Mouse (Mus musculus) heart, embryonic 11.5 days (tissue): ENCODE measurements at regions not wholly inside any gene's neighbourhood (a gene's known extent, or its start where the extent isn't known, plus 50 kb on each side); places are given as distances from the start of the nearest gene placed in this dataset.

ENCODE experiments used
- ATAC-seq: fragments of 200-750 bp; cut with Nextera tagmentation; replicated peaks from 2 replicates; pipeline ENCODE4 v1.8.0; 2017; ENCODE audit warnings: moderate library complexity; ENCODE audit not compliant: insufficient number of reproducible peaks, low FRiP score, low TSS enrichment
- H3K27ac ChIP-seq: fragments of 300-500 bp; sonication (generic); 2 replicates; pipeline ENCODE4 v1.5.1; 2014; ENCODE audit warnings: mild to moderate bottlenecking, low read depth, low read length
- H3K27me3 ChIP-seq: fragments of 300-500 bp; sonication (generic); 2 replicates; pipeline ENCODE4 v1.6.1; 2014; ENCODE audit warnings: mild to moderate bottlenecking, low read length, mixed read lengths; ENCODE audit not compliant: control insufficient read depth, insufficient read depth
- H3K36me3 ChIP-seq: fragments of 300-500 bp; sonication (generic); 2 replicates; pipeline ENCODE4 v1.6.1; 2014; ENCODE audit warnings: mild to moderate bottlenecking, low read length, moderate library complexity, mixed read lengths; ENCODE audit not compliant: control insufficient read depth, insufficient read depth
- H3K4me1 ChIP-seq: fragments of 300-500 bp; sonication (generic); 2 replicates; pipeline ENCODE4 v1.6.1; 2014; ENCODE audit warnings: low read length; ENCODE audit not compliant: control insufficient read depth, insufficient read depth
- H3K4me2 ChIP-seq: fragments of 300-500 bp; sonication (generic); 2 replicates; pipeline ENCODE4 v1.6.1; 2014; ENCODE audit warnings: mild to moderate bottlenecking, moderate library complexity
- H3K4me3 ChIP-seq: fragments of 300-500 bp; sonication (generic); 2 replicates; pipeline ENCODE4 v1.5.1; 2014; ENCODE audit warnings: low read depth, low read length
- H3K9ac ChIP-seq: fragments of 300-500 bp; sonication (generic); 2 replicates; pipeline ENCODE4 v1.6.1; 2014; ENCODE audit warnings: mild to moderate bottlenecking, low read depth, low read length, moderate library complexity
- H3K9me3 ChIP-seq: fragments of 300-500 bp; sonication (generic); replicated peaks from 2 replicates; pipeline ENCODE4 v1.6.1; 2016; ENCODE audit warnings: low read length; ENCODE audit not compliant: control insufficient read depth
- WGBS: fragments of 180-500 bp; shearing (Covaris S2); extraction: QIAGEN DNeasy Blood & Tissue Kit; methylation state at CpG from one replicate; pipeline ENCODE4 v1.1.7; 2014; ENCODE audit not compliant: insufficient replicate concordance; 5-methylcytosine and 5-hydroxymethylcytosine counted together

DNA sequence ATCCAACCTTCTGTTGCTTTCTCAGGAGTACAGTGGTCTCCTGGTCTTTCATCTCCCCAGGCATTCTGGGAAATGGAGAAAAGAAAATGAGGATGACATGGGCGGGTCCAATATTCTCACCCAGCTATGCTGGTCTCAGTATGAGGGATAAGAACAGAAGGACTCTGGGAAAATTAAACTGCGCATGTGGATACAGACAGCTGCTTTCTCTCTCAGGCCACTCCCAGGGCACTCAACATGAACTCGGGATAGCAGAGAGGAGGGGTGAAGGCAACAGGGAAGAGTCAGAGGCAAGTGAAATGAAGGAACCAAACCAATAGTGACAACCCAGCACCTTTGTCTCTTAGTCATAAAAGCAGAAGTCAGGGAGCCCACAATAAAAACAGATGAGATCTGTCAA is 508.5 kb upstream of the Id2 start:
- Histone ChIP-seq H3K4me1 (no peaks in the 10 kb centered on the region), H3K36me3 (no peaks in the 10 kb centered on the region), H3K9me3 (no peaks in the 10 kb centered on the region), H3K9ac (no peak overlapping the region), H3K4me3 (no peak overlapping the region), H3K4me2 (no peak overlapping the region), H3K27me3 (no peaks in the 10 kb centered on the region), H3K27ac (no peak overlapping the region)
- WGBS, result 70% methylated on average over 3 of the region's 3 CpGs
- ATAC-seq, result no peak

DNA sequence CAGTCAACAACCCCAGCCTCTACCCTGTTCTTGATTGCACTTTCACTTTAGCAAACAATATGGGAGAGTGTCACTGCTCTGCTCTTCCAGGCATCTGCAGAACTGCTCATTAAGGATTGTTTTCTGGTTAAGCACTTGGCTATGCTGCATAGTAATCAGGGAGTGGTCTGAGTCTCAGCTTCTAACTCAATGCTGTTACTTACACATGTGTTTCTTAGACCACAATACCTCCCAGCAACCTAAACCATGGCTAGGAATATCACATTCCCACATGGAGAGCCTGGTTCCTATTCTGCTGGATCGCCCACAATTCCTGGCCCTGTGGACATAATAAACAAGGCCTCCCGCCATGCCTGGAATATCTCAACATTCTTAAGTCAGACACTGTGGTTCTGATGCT is 493.3 kb upstream of the Id2 start:
- no peak for ATAC-seq
- WGBS, result 75% methylated on average over 2 of the region's 2 CpGs
- H3K4me2 ChIP-seq, result no peak overlapping the region
- peaks cover under 1% of the 10 kb centered on the region; the same call in 1 of the 2 replicates for H3K9me3 ChIP-seq
- H3K4me1 ChIP-seq, result no peaks in the 10 kb centered on the region
- no peak overlapping the region for H3K27ac ChIP-seq
- no peak overlapping the region for H3K4me3 ChIP-seq
- no peak overlapping the region for H3K9ac ChIP-seq
- no peaks in the 10 kb centered on the region for H3K36me3 ChIP-seq
- H3K27me3 ChIP-seq, result no peaks in the 10 kb centered on the region

DNA sequence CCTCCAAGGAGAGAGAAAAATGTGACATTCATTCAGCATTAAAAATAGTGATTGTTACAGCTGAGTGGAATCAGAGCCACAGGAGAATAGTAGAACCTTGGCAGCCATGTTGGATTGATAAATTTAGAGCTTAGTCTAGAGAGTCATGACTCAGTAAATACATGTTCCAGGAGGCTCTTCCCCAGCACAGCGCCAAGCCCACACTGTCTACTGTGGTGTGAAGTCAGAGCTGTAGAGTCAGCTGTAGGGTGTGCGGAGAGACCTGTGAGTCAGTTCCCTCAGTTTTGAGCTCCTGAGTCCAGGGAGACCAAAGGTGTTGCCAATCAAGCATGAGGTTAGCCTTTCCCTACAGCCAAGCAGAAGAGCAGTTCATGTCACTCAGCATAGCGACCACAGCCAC is 488.8 kb upstream of the Id2 start:
- 87% methylated on average over 3 of the region's 3 CpGs for WGBS
- Histone ChIP-seq H3K4me1 (no peaks in the 10 kb centered on the region), H3K4me3 (no peak overlapping the region), H3K27ac (no peak overlapping the region), H3K9me3 (no peaks in the 10 kb centered on the region; the same call in 1 of the 2 replicates), H3K9ac (no peak overlapping the region), H3K36me3 (no peaks in the 10 kb centered on the region), H3K27me3 (no peaks in the 10 kb centered on the region), H3K4me2 (no peak overlapping the region)
- no peak for ATAC-seq

DNA sequence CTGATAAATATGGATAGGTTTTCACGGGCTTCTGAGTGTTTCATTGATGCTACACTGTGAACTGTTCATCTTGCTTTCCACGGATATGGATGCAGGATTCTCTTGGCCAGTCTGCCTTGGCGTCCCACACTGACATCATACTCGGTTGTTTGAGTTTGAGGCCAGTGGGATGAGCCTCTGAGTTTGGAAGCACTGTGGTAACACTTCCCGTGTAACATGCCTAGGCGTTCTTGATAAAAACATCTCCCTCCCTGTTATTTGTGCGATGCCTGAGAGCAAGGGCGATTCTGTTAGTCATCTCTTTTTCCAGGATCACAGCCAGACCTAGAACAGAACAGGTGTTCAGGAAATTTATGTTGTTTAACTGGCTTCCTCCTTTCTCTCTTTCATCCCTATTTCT is 482.5 kb upstream of the Id2 start:
- 78% methylated on average over 8 of the region's 8 CpGs for WGBS
- Histone ChIP-seq H3K9ac (no peak overlapping the region), H3K9me3 (no peaks in the 10 kb centered on the region), H3K4me2 (no peak overlapping the region), H3K27ac (no peak overlapping the region), H3K27me3 (no peaks in the 10 kb centered on the region), H3K36me3 (no peaks in the 10 kb centered on the region), H3K4me1 (no peaks in the 10 kb centered on the region), H3K4me3 (no peak overlapping the region)
- ATAC-seq, result no peak

DNA sequence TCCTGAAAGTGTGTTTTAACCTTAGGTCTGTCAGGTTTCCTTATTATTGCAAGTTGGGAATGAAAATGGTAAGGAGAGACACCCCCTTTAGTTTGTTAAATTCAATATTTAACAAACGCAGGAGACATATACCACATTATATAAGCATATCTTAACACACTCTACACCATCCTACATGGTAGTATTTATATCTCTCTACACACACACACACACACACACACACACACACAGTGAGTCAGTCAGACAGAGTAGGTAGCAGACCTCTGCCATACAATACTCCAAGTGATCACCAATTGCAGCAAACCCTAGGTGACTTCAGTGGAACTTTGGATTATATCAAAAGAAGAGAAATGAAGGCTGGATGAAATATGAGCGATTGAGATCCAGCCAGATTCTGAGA is 468.2 kb upstream of the Id2 start:
- Histone ChIP-seq H3K27me3 (no peaks in the 10 kb centered on the region), H3K4me1 (no peaks in the 10 kb centered on the region), H3K4me3 (no peak overlapping the region), H3K4me2 (no peak overlapping the region), H3K27ac (no peak overlapping the region), H3K9me3 (no peaks in the 10 kb centered on the region), H3K9ac (no peak overlapping the region), H3K36me3 (no peaks in the 10 kb centered on the region)
- 68% methylated on average over 2 of the region's 2 CpGs for WGBS
- no peak for ATAC-seq

DNA sequence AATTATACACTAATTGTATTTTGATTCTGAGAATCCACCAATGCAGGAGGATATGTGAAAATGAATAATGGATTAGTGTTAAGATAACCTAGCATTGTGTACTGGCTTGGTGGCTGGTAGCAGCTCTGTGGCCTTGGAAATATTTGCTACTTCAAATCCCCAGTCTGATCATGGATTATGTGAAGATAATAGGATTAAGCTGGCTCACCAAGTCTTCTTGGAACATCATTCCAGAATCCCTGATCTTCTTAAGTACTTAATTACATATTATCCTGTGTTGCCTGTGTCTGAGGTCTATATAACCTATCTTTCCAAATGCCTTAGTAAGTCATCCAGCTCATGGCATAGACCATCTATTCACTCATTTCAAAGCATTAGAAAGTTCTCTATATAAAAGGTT is 462.7 kb upstream of the Id2 start:
- H3K9ac ChIP-seq, result no peak overlapping the region
- H3K4me3 ChIP-seq, result no peak overlapping the region
- H3K4me2 ChIP-seq, result no peak overlapping the region
- H3K4me1 ChIP-seq, result no peaks in the 10 kb centered on the region
- H3K27ac ChIP-seq, result no peak overlapping the region
- no peak for ATAC-seq
- no peaks in the 10 kb centered on the region for H3K27me3 ChIP-seq
- no peaks in the 10 kb centered on the region for H3K9me3 ChIP-seq
- H3K36me3 ChIP-seq, result no peaks in the 10 kb centered on the region

DNA sequence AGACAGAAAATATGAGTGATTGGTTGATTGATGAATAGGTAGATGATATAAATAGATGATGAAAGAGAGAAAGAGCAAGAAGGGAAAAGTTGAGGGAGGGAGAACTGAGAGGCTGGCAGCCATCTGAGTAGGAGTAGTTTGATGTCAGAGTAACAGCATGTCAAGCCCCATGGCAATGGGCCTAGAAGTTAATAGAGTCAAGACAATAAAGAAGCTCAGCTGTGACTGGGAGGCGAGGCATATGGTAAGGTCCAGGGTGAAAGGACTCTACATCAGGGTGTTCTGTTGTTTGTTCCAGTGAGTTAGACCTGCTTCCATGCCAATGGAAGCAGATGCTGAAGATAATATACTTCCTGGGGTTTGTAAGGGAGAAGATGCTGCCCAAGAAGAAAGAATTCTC is 456.7 kb upstream of the Id2 start:
- ATAC-seq, result no peak
- no peak overlapping the region for H3K9ac ChIP-seq
- H3K4me2 ChIP-seq, result no peak overlapping the region
- no peaks in the 10 kb centered on the region for H3K36me3 ChIP-seq
- no peak overlapping the region for H3K4me3 ChIP-seq
- no peaks in the 10 kb centered on the region for H3K9me3 ChIP-seq
- 76% methylated on average over 1 of the region's 1 CpGs for WGBS
- no peak overlapping the region for H3K27ac ChIP-seq
- no peaks in the 10 kb centered on the region for H3K4me1 ChIP-seq
- no peaks in the 10 kb centered on the region for H3K27me3 ChIP-seq

DNA sequence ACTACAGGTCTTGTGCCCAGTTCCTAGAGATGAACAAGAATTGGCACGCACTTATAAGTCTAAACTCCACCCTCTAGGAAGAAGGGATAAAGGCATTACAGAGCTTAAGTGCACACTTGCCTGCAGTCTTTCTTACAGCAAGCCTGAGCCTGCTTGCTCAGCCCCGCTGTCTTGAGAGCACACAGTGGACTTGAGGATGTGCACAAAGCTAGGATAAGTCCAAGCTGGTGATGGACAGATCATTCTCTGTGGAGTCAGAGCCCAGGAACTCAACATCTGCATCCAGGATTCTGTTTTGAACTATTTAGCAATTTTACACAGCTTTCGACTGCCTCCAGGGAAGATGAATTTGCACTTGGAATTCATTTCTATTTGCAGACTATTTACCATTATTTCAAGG is 452.8 kb upstream of the Id2 start:
- Histone ChIP-seq H3K4me1 (no peaks in the 10 kb centered on the region), H3K9ac (no peak overlapping the region), H3K4me3 (no peak overlapping the region), H3K4me2 (no peak overlapping the region), H3K9me3 (no peaks in the 10 kb centered on the region), H3K36me3 (no peaks in the 10 kb centered on the region), H3K27me3 (no peaks in the 10 kb centered on the region), H3K27ac (no peak overlapping the region)
- ATAC-seq, result no peak
- 73% methylated on average over 3 of the region's 3 CpGs for WGBS

DNA sequence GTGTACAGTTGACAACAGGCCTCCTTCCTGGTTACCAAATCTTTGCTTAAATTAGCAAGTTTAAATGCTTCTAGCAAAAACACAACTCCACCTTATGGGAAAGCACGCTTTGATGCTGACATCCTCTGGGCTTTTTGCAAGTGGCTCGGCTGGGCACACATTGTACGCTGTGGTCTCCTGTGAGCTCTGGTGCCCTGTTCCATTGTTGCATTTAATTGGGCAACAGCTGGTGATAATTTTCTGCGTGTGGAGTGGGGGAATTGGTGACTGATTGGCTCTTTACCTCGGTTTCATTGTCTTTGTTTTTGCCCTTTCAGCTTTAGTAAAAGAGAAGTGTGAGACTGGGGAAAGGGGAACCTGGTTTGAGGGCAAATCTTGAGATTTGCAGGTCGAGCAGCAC is 447.3 kb upstream of the Id2 start:
- Histone ChIP-seq H3K27me3 (no peaks in the 10 kb centered on the region), H3K9me3 (no peaks in the 10 kb centered on the region), H3K4me1 (no peaks in the 10 kb centered on the region), H3K36me3 (no peaks in the 10 kb centered on the region), H3K4me3 (no peak overlapping the region), H3K9ac (no peak overlapping the region), H3K27ac (no peak overlapping the region), H3K4me2 (no peak overlapping the region)
- ATAC-seq, result no peak
- 70% methylated on average over 6 of the region's 6 CpGs for WGBS
